Mouse (Mus musculus) cerebellum, adult 2 months (tissue): Measurements from ENCODE around the gene Mctp1.

Experiments
- CTCF ChIP-seq: fragments of 200-500 bp; IDR thresholded peaks from 2 replicates; pipeline ENCODE4 v1.5.1; 2011; ENCODE audit warnings: low read depth, mild to moderate bottlenecking, control low read depth, low read length, moderate library complexity, borderline replicate concordance; ENCODE audit not compliant: insufficient read depth
- POLR2A ChIP-seq: fragments of 200-500 bp; IDR thresholded peaks from 2 replicates; pipeline ENCODE4 v1.6.1; 2011; ENCODE audit warnings: low read length, control low read depth, borderline replicate concordance; ENCODE audit not compliant: insufficient read depth

DNA sequence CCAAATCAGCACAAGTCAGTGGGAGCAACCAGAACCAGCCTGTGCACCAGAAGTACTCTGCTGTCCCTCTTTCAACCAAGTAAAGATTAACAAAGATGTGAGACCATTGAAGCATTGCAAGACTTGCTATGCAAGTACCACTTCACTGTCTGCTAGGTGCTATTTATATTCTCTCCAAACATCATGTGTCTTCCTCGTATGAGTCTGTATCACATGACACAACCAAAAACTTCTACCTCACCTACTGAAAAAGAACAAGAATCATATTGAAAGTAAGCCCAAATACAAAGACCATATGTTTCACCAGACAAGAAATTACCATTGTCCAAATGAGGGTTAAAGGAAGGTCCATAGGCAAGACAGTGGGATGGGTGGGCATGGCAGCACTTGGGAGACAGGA is 306.4 kb downstream of the Mctp1 start:
- no peak for TF ChIP-seq POLR2A
- TF ChIP-seq CTCF: no peak
